17 mouse cellular contexts compared by ENCODE assay signal in genomic region chr7:82971244-82971643, GRCm38 (mm10).
DNase-seq lines count a peak whose midpoint lies in the region; ATAC-seq lines count a peak whose summit lies in the region.
"Had no signal": no experiment of that assay in that cellular context is flagged by ENCODE, and none has a peak within 500 bp of the region (broad histone marks: within the 10 kb centered on the region; RNA-seq: fewer than 3 reads in every experiment).

No protein-coding gene starts in this region.

- H3K4me1 ChIP-seq in megakaryocyte, embryonic 14.5 days, result peaks cover 12% of the 10 kb centered on the region
- H3K4me1 ChIP-seq: forebrain, embryonic 13.5 days had no signal

- ATAC-seq in CD4-positive, CD25-positive, alpha-beta regulatory T cell, adult 4 months, result peak; percentile 88
- ATAC-seq in granulocyte monocyte progenitor cell, adult 5-6 weeks (replicated peaks; ENCODE audit: poor library complexity, severe bottlenecking), result peak; percentile 97
- ATAC-seq: forebrain, embryonic 13.5 days; hindbrain, postnatal 0 days had no signal

- peaks cover 13% of the 10 kb centered on the region for H3K9me3 ChIP-seq in megakaryocyte, embryonic 14.5 days
- H3K9me3 ChIP-seq: embryonic facial prominence, embryonic 15.5 days; forebrain, embryonic 13.5 days had no signal

- no peaks in the 10 kb centered on the region for H3K27me3 ChIP-seq in megakaryocyte, embryonic 14.5 days (replicated peaks)
- H3K27me3 ChIP-seq: embryonic facial prominence, embryonic 15.5 days; forebrain, embryonic 13.5 days had no signal

- intact Hi-C loops in left cerebral cortex, postnatal 4 days (cut with DNase I), result no loop called here

- DNase-seq in 3T3-L1 (ENCODE audit: low read depth, low spot score), result peak; percentile 23
- no peak for DNase-seq in adrenal gland, postnatal 14 days
- DNase-seq in lung, postnatal 36 days, result no peak
- DNase-seq in left cerebral cortex, postnatal 4 days, result no peak
- DNase-seq in cerebellum, adult 9-10 months, result no peak
- DNase-seq: adrenal gland, postnatal 25 days; cerebellum, postnatal 25 days; gastrocnemius, adult 2 months; heart, adult 2 months; heart, postnatal 10 days; lung, adult 18-20 months had no signal

- H3K36me3 ChIP-seq in megakaryocyte, embryonic 14.5 days (replicated peaks; ENCODE audit: low read length), result no peaks in the 10 kb centered on the region
- H3K36me3 ChIP-seq: embryonic facial prominence, embryonic 15.5 days had no signal

- H3K4me3 ChIP-seq in megakaryocyte, embryonic 14.5 days (replicated peaks), result peak overlapping the region; percentile 42
- H3K4me3 ChIP-seq: embryonic facial prominence, embryonic 15.5 days; forebrain, embryonic 13.5 days; gastrocnemius, adult 2 months; heart, adult 2 months had no signal
